Mouse (Mus musculus): ENCODE measurements at regions not wholly inside any gene's neighbourhood (a gene's known extent, or its start where the extent isn't known, plus 50 kb on each side); places are given as distances from the start of the nearest gene placed in this dataset.

- TF ChIP-seq CTCF (conservative IDR thresholded peaks at IDR 0.05; ENCODE audit: low read length) (no peak), NANOG (IDR thresholded peaks at IDR 0.05; ENCODE audit: borderline replicate concordance, low read length) (no peak)
Measured at GRCm38 (mm10) chr6:49985127-49985526, 124.9 kb upstream of the Mpp6 start.
